Mouse (Mus musculus): ENCODE measurements around the gene Rac3. TPM values are rescaled to one million over a fixed set of nuclear protein-coding genes. Genes with fewer than 3 reads are reported as not detected.

Rac3 gene
- polyA plus RNA-seq, 1 experiment: 16.0 TPM

DNA sequence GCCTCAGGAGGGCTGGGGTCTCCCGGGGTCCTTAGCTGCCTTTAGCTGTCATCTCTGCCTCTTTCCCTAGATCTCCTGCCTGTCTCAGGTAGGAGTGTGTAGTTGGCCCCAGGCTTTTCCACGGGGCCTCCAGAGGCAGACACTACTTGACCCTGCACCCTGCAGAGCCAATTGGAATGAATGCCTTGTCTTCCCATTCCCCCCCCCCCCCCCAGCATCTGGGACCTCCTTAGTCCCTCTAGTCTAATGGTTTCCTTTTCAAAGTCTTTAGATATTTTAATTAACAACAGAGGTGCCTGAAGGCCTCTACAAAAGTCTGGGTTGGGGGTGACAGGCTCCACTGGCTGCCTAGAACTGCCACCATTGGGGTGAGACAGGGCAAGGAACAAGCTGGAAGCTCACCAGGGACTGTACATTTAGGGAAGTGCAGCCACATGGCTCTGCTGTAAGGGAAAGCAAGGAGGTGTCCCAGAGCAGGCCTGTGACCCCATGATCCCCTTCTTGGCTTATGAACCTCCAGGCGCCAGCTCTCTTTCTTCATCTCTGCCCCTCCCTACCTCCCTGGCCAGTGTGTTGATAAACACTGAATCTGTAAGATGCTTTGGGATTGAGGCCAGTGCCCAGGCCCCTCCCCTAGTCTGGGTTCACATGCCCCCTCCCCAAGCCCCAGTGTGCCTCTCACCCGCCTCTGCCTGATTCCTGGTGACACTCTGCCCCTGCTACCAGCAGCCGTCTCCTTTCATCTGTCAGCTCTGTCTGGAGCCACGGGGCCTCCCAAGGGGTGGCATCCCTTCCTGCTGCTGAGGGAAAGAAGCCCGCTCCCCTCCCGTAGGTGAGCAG, 16.6 kb upstream of the Rac3 start:
- H3K4me1 ChIP-seq (ENCODE audit: control insufficient read depth, insufficient read depth, low read length): peaks cover 4% of the 10 kb centered on the region; the same call in 1 of the 2 replicates

DNA sequence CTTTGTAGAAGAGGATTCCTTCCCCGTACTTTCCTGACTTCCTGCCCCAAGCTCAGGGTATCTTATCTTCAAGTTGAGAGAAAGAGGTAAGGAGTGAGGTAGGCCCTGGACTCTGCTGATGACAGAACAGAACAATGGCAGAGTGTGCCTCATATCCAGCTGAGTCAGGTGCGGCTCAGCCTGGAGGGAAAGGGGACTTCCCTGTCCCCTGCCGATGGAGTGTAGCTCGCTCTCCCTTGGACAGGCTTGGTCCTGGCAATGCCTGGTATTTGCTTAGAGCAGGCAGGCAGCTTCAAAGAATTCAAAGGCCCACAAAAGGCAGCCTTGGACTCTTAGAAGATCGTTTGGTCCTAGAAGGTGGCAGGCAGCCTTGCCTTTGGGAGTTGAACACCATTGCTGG, 15.2 kb upstream of the Rac3 start:
- Histone ChIP-seq H3K4me1 (ENCODE audit: control insufficient read depth, insufficient read depth, low read length) (peaks cover 4% of the 10 kb centered on the region; the same call in 1 of the 2 replicates), H3K4me3 (ENCODE audit: insufficient read depth, low read length) (no peak overlapping the region), H3K27ac (ENCODE audit: insufficient read depth, low read length) (no peak overlapping the region)
- no peak for TF ChIP-seq POLR2A (IDR thresholded peaks at IDR 0.05; ENCODE audit: low read depth, low read length)
- no peak for TF ChIP-seq CTCF (IDR thresholded peaks at IDR 0.05; ENCODE audit: borderline replicate concordance, insufficient read depth, low read length)

More for the DNA sequence above, 16.6 kb upstream of the Rac3 start:
- TF ChIP-seq POLR2A (IDR thresholded peaks at IDR 0.05; ENCODE audit: low read depth, low read length): no peak
- no peak for TF ChIP-seq CTCF (IDR thresholded peaks at IDR 0.05; ENCODE audit: borderline replicate concordance, insufficient read depth, low read length)
- Histone ChIP-seq H3K27ac (ENCODE audit: insufficient read depth, low read length) (peak overlapping the region; percentile 27; the same call in 1 of the 2 replicates), H3K4me3 (ENCODE audit: insufficient read depth, low read length) (no peak overlapping the region)

DNA sequence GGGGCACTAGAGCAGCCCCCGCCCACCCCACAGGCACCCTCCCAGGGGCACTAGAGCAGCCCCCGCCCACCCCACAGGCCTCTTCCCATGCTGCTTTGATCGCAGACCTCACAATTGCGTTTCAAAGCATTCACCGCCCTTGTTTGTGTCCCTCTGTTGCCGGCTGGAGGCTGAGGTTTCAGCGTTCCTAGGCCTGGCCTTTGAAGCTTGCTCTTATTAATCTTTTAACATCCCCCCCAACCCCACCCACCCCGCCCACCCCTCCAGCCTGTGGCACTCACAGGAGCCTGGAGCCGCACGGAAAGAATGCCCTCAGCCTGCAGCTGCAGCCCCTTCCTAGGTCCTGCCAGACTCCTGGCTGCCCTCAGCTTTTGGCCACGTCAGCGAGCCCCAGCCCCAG, 14.0 kb upstream of the Rac3 start:
- H3K4me3 ChIP-seq (ENCODE audit: insufficient read depth, low read length): no peak overlapping the region
- TF ChIP-seq CTCF (IDR thresholded peaks at IDR 0.05; ENCODE audit: borderline replicate concordance, insufficient read depth, low read length): no peak
- no peak for TF ChIP-seq POLR2A (IDR thresholded peaks at IDR 0.05; ENCODE audit: low read depth, low read length)
- H3K4me1 ChIP-seq (ENCODE audit: control insufficient read depth, insufficient read depth, low read length): peaks cover 4% of the 10 kb centered on the region; the same call in 1 of the 2 replicates
- no peak overlapping the region for H3K27ac ChIP-seq (ENCODE audit: insufficient read depth, low read length)

DNA sequence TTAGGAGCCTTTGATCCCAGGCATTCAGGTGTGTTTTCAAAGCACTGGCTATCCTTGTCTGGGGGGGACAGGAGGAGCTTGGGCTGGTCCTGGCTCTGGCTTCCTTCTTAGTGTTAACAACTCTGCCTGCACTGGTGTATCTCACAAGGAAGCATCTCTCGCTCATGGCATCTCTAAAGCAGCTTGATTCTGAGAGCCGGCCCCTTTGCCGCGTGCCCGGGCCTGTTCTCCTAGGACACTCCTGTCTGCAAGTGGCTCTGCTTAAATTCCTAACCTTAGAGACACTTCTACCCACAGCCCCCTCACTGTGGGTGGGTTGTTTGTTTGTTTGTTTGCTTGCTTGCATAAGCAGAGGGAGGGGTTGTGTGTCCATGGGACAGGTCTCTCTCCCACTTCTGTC, 13.3 kb upstream of the Rac3 start:
- H3K4me1 ChIP-seq (ENCODE audit: control insufficient read depth, insufficient read depth, low read length): peaks cover 6% of the 10 kb centered on the region; the same call in 1 of the 2 replicates
- no peak for TF ChIP-seq CTCF (IDR thresholded peaks at IDR 0.05; ENCODE audit: borderline replicate concordance, insufficient read depth, low read length)
- no peak for TF ChIP-seq POLR2A (IDR thresholded peaks at IDR 0.05; ENCODE audit: low read depth, low read length)
- no peak overlapping the region for H3K4me3 ChIP-seq (ENCODE audit: insufficient read depth, low read length)
- H3K27ac ChIP-seq (ENCODE audit: insufficient read depth, low read length): no peak overlapping the region

DNA sequence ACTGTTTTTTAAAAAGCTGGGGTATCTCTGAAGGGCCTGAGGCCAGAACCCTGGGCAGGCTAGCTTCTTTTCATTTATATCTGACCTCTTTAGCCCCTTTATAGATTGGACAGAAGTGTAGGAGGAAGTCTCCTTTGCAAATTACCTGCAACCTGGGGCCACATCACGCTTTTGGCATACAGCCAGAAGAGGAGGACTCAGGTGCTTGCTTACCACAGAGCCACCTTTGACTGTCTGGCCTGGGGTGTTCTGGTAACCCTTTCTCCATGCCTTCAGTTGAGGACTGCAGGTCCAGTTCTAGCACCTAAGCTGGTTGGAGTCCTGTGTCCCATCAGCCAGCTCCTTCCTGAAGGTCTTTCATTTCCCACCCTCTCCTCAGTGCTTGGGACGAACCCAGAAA, 11.7 kb upstream of the Rac3 start:
- Histone ChIP-seq H3K27ac (ENCODE audit: insufficient read depth, low read length) (no peak overlapping the region), H3K4me1 (ENCODE audit: control insufficient read depth, insufficient read depth, low read length) (0 out of 2 replicates have a peak, but pooled peaks cover 2% of the 10 kb centered on the region), H3K4me3 (ENCODE audit: insufficient read depth, low read length) (no peak overlapping the region)
- no peak for TF ChIP-seq CTCF (IDR thresholded peaks at IDR 0.05; ENCODE audit: borderline replicate concordance, insufficient read depth, low read length)
- TF ChIP-seq POLR2A (IDR thresholded peaks at IDR 0.05; ENCODE audit: low read depth, low read length): no peak

DNA sequence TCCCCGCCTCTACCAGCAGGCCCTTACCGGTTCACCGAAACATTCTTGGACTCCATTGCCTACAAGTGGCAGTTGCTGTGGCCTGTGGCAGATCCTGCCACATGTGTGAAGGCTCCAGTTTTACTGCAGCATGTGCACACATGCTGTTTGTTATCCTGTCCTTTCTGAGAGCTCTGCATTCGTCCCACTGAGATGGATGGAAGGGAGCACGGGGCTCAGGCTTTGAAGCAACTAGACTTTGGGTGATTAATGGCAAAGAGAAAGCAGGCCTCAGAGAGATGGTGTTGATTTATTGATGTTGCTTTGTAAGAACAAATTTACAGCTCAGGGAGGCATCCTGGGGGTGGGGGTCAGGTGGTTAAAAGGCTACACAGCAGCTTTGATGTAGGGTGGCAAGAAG, 10.6 kb upstream of the Rac3 start:
- Histone ChIP-seq H3K4me1 (ENCODE audit: control insufficient read depth, insufficient read depth, low read length) (0 out of 2 replicates have a peak, but pooled peaks cover 2% of the 10 kb centered on the region), H3K27ac (ENCODE audit: insufficient read depth, low read length) (no peak overlapping the region), H3K4me3 (ENCODE audit: insufficient read depth, low read length) (no peak overlapping the region)
- TF ChIP-seq POLR2A (IDR thresholded peaks at IDR 0.05; ENCODE audit: low read depth, low read length) (no peak), CTCF (IDR thresholded peaks at IDR 0.05; ENCODE audit: borderline replicate concordance, insufficient read depth, low read length) (no peak)

DNA sequence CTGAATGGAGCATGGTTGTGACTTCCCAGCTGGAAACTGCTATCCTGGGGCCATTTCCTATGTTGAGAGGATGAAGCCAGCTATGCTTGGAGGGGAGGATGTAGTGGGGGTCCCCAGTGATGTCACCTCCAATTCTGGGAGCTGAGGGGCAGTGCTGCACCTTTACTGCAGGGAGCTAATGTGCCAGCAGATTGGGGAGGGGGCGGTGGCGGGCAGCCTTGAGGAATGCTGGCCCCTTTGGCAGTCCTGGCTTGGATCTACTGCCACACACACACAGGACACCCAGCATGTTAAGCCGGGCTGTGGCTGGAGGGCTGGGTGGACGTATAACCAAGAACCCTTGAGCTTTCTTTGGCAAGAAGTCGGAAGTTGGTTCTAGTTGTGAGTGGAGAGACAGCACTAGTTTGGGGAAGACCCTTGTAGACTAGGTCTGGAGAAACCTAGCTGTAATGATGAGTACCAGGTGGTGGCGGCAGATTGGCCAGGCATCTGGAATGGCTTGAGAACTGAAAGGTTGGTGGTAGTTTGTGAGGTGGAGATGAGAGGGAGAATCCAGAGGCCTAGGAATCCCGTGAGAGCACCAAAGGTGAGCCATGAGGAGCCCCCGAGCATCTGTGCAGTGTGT, 9.2 kb upstream of the Rac3 start:
- 0 out of 2 replicates have a peak, but pooled peaks cover 2% of the 10 kb centered on the region for H3K4me1 ChIP-seq (ENCODE audit: control insufficient read depth, insufficient read depth, low read length)
- no peak for TF ChIP-seq CTCF (IDR thresholded peaks at IDR 0.05; ENCODE audit: borderline replicate concordance, insufficient read depth, low read length)
- no peak for TF ChIP-seq POLR2A (IDR thresholded peaks at IDR 0.05; ENCODE audit: low read depth, low read length)
- H3K4me3 ChIP-seq (ENCODE audit: insufficient read depth, low read length): no peak overlapping the region
- H3K27ac ChIP-seq (ENCODE audit: insufficient read depth, low read length): no peak overlapping the region

DNA sequence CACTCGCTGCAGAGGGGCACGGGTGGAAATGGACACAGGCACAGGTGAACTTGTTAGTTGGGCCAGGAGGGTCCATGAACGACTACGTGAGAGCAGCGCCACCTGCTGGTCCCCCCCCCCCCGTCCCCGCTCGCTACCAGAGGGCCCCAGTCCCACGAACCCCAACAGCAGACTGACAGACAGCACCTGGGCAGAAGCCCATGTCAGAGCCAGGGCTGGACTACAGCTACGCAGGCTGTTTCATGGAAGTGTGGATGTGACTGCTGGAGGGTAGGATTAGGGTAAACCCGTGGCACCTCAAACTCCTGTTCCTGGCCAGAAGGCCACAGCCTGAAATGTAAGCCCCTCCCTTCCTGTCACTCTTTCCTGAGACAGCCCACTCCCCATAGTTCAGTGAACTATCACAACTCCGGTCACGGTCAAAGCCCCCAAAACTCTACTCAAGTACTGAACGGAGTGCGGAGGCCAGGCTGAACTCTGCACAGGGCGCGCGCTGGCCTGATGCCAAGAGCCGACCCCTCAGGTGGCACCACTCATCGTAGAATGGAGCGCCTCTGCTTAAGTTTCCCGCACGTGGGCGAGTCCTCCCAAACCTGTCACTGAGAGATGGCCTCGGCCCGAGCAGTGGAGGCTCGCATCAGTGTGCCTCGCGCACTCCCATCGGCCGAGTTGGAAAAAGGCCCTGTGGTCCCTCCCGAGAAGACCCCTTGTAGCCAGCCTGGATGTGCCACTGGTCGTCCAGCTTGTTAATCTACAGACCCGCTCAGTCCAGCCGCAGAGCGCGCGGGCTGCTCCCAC, 8.3 kb upstream of the Rac3 start:
- Histone ChIP-seq H3K27ac (ENCODE audit: insufficient read depth, low read length) (no peak overlapping the region), H3K4me1 (ENCODE audit: control insufficient read depth, insufficient read depth, low read length) (0 out of 2 replicates have a peak, but pooled peaks cover 2% of the 10 kb centered on the region), H3K4me3 (ENCODE audit: insufficient read depth, low read length) (peak overlapping the region; percentile 54)
- no peak for TF ChIP-seq POLR2A (IDR thresholded peaks at IDR 0.05; ENCODE audit: low read depth, low read length)
- TF ChIP-seq CTCF (IDR thresholded peaks at IDR 0.05; ENCODE audit: borderline replicate concordance, insufficient read depth, low read length): peak; percentile 52
